Mouse (Mus musculus): ENCODE measurements at regions not wholly inside any gene's neighbourhood (a gene's known extent, or its start where the extent isn't known, plus 50 kb on each side); places are given as distances from the start of the nearest gene placed in this dataset.
"Not testable (repeated sequence)": the region's sequence is repeated elsewhere in the genome, so short reads cannot be mapped to it uniquely, and the experiment has no call there.

DNA sequence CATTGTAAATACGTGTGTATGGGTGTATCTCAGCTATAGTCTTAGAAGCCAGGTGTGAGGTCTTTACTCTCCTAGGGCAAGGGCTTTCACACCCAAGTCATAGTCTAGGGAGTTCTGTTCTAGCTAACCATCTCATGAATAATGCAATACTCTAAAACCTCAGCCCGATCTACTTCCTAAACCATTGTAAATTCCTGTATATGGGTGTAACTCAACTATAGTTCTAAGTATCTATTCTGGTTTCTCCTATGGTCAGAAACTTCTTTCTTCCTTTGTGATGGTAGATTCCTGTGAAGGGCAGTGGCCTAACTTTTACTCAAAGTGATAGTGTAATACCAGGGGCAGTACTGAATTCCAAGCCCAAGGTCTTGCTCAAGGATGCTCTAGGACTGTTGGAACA lies 58.7 kb upstream of the Srd5a3 start:
- TF ChIP-seq POLR2A (IDR thresholded peaks at IDR 0.05; ENCODE audit: control insufficient read depth in 1 of 2, insufficient read depth in 1 of 2, low read depth in 1 of 2, low read length in 2 of 2, poor library complexity in 1 of 2); EP300 (IDR thresholded peaks at IDR 0.05; ENCODE audit: low read depth in 1 of 2, low read length in 2 of 2); SMC3 (IDR thresholded peaks at IDR 0.05; ENCODE audit: low read depth, low read length); CTCF (IDR thresholded peaks at IDR 0.05 in 2 of 3, conservative IDR thresholded peaks at IDR 0.05 in 1 of 3; ENCODE audit: control insufficient read depth in 1 of 3, insufficient read depth in 1 of 3, low read depth in 2 of 3, low read length in 3 of 3, poor library complexity in 1 of 3, severe bottlenecking in 1 of 3); GATA1 (IDR thresholded peaks at IDR 0.05; ENCODE audit: low read depth, low read length); TCF12 (IDR thresholded peaks at IDR 0.05; ENCODE audit: low read depth, low read length); MAFK (IDR thresholded peaks at IDR 0.05; ENCODE audit: borderline replicate concordance, low read depth, low read length); HCFC1 (IDR thresholded peaks at IDR 0.05; ENCODE audit: low read depth, low read length); USF1 (IDR thresholded peaks at IDR 0.05; ENCODE audit: low read depth, low read length); MYC (IDR thresholded peaks at IDR 0.05; ENCODE audit: low read depth, low read length); CHD1 (IDR thresholded peaks at IDR 0.05; ENCODE audit: low read depth, low read length): not testable (repeated sequence)
